Mouse (Mus musculus) spleen, adult 2 months (tissue): ENCODE measurements around the gene Cib1. TPM values are rescaled to one million over a fixed set of nuclear protein-coding genes. Genes with fewer than 3 reads are reported as not detected.

Source experiments
- DNase-seq, 2 experiments: peaks; one replicate each; pipeline versions ENCODE4 v3.0.0 to v3.0.0-alpha.2; 2012 to 2021; ENCODE audit warnings: low spot score in 2 of 2, low read depth in 1 of 2
- H3K27ac ChIP-seq: fragments of 200-500 bp; 2 replicates; pipeline ENCODE4 v1.5.1; 2012; ENCODE audit warnings: low read length, inconsistent platforms; ENCODE audit not compliant: insufficient read depth
- H3K27me3 ChIP-seq: fragments of 200-500 bp; 2 replicates; pipeline ENCODE4 v1.6.1; 2012; ENCODE audit warnings: mild to moderate bottlenecking, moderate library complexity, low read length, inconsistent platforms; ENCODE audit not compliant: control insufficient read depth, insufficient read depth
- H3K36me3 ChIP-seq: fragments of 200-500 bp; 2 replicates; pipeline ENCODE4 v1.6.1; 2012; ENCODE audit warnings: mild to moderate bottlenecking, low read length, inconsistent platforms; ENCODE audit not compliant: control insufficient read depth, insufficient read depth
- H3K4me1 ChIP-seq: fragments of 200-500 bp; 2 replicates; pipeline ENCODE4 v1.6.1; 2011; ENCODE audit warnings: inconsistent platforms; ENCODE audit not compliant: control insufficient read depth, insufficient read depth, insufficient read length
- H3K4me3 ChIP-seq: fragments of 200-500 bp; 2 replicates; pipeline ENCODE4 v1.5.1; 2011; ENCODE audit warnings: mild to moderate bottlenecking, inconsistent platforms; ENCODE audit not compliant: insufficient read depth, insufficient read length; ENCODE audit errors: extremely low read depth
- CTCF ChIP-seq: fragments of 200-500 bp; IDR thresholded peaks from 2 replicates; pipeline ENCODE4 v1.5.1; 2011; ENCODE audit warnings: mild to moderate bottlenecking, inconsistent platforms; ENCODE audit not compliant: insufficient read depth, insufficient read length, insufficient replicate concordance; ENCODE audit errors: extremely low read depth
- POLR2A ChIP-seq: fragments of 200-500 bp; IDR thresholded peaks from 2 replicates; pipeline ENCODE4 v1.6.1; 2011; ENCODE audit warnings: low read depth, low read length, inconsistent platforms
- WGBS: fragments of 180-500 bp; shearing (Covaris S2); methylation state at CpG from one replicate; pipeline ENCODE4 v1.1.7; 2018; 5-methylcytosine and 5-hydroxymethylcytosine counted together
- polyA plus RNA-seq: library from polyadenylated mRNA; depleted of rRNA; stranded (reverse); fragments of >200 nt; gene quantifications from 2 replicates; pipeline ENCODE4 v1.2.3, GENCODE M21; 2012

The Cib1 gene
- polyA plus RNA-seq, 1 experiment: 117 TPM

DNA sequence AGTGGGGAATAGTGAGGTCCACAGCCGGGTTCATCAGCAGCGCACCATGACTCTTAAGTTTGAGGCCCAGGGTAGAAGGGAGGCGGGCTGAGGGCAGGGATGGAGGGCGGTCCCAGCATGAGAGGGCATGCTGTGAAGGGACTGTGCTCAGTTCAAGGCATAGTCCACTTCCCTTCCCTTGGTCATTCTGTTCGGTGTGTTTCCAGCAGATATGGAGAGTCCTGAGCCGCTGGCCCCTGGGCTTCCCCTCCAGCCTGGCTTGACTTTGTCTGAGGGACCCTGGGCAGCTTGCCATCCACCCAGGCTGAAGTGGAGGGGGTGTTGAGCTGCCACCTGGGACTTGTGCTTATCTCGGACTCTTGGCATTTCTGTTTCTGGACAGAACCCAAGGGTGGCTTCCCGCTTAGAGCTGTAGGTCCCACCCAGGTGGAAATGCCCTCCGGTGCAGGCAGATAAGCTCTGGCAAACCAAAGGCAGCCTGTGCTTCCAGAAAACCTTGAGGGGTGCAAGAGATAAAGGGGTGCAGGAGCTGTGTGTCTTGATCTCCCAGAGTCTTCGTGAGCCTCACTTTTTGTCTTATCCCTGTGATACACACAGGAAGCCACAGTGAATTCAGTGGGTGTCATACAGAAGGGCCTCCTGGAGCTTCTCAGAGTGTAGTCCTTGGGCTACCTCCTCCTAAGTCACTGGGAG is 23.7 kb downstream of the Cib1 start:
- Histone ChIP-seq H3K4me1 (peaks cover 74% of the 10 kb centered on the region), H3K4me3 (peak overlapping the region; percentile 21), H3K36me3 (peaks cover 4% of the 10 kb centered on the region; the same call in 1 of the 2 replicates), H3K27ac (peak overlapping the region; percentile 88), H3K27me3 (no peaks in the 10 kb centered on the region)
- no peak for DNase-seq
- 19% methylated on average over 10 of the region's 10 CpGs for WGBS
- TF ChIP-seq CTCF (no peak), POLR2A (no peak)

DNA sequence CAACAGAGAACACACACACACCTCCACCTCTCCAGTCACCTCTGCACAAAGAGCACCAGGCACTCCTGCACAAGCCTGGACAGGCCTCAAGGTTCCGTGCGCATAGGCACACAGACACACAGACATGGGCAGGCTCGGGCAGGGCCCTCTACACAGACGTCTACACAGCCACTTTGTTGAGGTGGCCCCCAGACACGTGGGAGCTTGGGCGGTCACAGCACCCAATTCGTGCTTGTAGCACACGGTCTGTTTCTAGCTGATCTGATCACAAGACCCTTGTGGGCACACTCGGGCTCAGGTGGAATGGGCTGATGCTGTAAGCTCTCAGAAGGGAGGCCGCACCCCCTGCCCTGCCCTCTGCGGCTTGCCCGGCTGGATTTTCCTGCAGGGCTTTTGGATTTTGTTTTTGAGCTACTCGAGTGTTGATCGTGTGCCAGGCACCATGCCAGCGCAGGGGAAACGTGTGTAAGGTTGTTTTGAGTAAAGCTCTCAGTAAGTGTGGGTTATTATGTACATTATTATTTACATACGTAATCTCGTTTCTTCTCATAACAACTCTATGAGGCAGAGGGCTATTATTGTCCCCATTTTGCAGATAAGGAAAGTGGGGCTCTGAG is 24.5 kb downstream of the Cib1 start:
- no peak for DNase-seq
- peak overlapping the region; percentile 88 for H3K27ac ChIP-seq
- TF ChIP-seq CTCF (no peak), POLR2A (no peak)
- no peak overlapping the region for H3K4me3 ChIP-seq
- WGBS: 55% methylated on average over 18 of the region's 18 CpGs
- peaks cover 80% of the 10 kb centered on the region for H3K4me1 ChIP-seq
- peaks cover under 1% of the 10 kb centered on the region; the same call in 1 of the 2 replicates for H3K36me3 ChIP-seq
- no peaks in the 10 kb centered on the region for H3K27me3 ChIP-seq

DNA sequence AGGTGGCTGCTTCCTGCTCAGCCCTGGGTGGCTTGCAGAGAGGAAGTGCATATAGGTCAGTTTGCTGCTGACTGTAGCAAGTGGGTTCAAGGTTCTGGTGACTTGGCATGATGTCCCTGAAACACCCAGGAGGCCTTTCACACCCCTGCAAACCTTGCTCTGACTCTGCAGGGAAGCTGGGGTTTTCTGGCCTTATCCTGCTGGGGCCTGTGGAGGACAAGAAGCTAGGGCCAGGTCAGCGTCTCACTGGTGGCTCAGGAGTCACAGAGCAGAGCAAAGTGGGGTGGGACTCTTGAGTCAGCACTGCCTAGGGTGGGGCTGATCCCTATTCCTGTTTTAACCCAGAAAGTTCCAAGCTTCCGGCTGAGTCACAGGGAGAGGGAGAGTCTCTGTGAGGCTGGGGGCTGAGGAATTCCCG is 25.3 kb downstream of the Cib1 start:
- Histone ChIP-seq H3K36me3 (peaks cover 2% of the 10 kb centered on the region; the same call in 1 of the 2 replicates), H3K4me1 (peaks cover 84% of the 10 kb centered on the region), H3K4me3 (no peak overlapping the region), H3K27me3 (no peaks in the 10 kb centered on the region), H3K27ac (peak overlapping the region; percentile 88)
- TF ChIP-seq CTCF (no peak), POLR2A (no peak)
- 60% methylated on average over 3 of the region's 3 CpGs for WGBS
- peak in 1 of 2 experiments; percentile 48 for DNase-seq

DNA sequence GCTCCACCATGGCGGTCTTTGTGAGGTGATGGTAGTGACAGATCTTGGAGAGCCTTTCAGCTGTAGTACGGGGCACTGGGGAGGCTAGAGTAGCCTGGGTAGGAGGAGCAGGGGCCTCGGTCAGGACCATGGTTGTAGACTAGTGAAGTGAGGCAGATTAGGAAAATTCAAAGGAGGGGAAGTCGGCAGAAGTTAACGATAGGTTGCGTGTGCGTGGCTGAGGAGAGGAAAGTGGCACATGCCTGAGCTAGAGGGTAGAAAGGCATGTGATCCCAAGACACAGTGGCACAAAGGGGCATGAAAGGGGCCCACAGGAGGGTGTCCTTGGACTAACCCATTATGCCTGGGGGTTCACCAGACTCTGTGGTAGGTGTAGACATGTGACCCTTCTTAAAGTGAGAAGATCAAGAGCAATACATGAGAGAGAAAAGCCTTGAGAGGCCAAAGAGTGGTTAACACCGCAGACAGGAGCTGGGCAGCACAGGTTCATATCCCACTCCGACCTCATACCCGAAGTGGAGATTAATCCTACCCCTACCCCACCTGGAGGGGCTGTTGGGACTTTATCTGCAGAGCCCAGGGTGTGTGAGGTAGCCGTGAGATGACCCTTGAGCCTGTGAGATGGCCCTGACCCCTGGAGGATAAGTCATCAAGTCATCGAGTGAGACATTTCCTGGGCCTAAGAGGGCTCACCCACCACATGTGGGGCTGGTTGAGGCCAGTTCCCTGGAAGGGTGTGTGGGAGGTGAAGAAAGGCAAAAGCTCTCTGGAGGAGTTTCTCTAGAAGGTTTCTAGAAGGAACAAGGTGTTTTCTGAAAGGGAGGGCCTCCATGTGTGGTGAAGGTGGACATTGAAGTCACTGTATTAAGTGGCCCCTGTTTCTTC is 26.7 kb downstream of the Cib1 start:
- Histone ChIP-seq H3K36me3 (peaks cover 4% of the 10 kb centered on the region), H3K4me3 (no peak overlapping the region), H3K27me3 (no peaks in the 10 kb centered on the region), H3K27ac (peak overlapping the region; percentile 16), H3K4me1 (peaks cover 85% of the 10 kb centered on the region)
- TF ChIP-seq CTCF: no peak
- no peak for TF ChIP-seq POLR2A
- WGBS: 58% methylated on average over 12 of the region's 12 CpGs
- no peak for DNase-seq

DNA sequence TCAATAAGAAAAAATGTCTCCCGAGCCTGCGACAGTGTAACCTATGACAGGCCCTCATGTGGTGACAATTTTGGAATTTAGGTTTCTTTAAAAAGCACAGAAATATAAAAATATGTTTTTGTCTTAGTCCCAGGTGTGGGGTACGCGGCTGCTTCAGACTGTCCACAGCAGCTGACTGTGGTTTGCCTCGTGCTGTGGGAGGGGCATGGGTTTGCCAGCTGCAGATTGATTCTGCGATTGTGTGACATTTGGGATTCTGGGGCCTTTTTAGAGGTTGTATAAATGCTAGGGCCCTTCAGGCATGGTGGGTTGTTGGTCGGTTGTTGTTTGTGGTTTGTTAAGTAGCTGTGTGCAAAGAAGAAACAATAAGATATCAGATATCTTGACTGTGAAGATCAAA is 27.7 kb downstream of the Cib1 start:
- WGBS: 14% methylated on average over 7 of the region's 7 CpGs
- peak overlapping the region; percentile 16; the same call in 1 of the 2 replicates for H3K27ac ChIP-seq
- no peak overlapping the region for H3K4me3 ChIP-seq
- peaks cover 4% of the 10 kb centered on the region for H3K36me3 ChIP-seq
- peaks cover 87% of the 10 kb centered on the region for H3K4me1 ChIP-seq
- DNase-seq: no peak
- TF ChIP-seq CTCF: no peak
- TF ChIP-seq POLR2A: no peak
- no peaks in the 10 kb centered on the region for H3K27me3 ChIP-seq

DNA sequence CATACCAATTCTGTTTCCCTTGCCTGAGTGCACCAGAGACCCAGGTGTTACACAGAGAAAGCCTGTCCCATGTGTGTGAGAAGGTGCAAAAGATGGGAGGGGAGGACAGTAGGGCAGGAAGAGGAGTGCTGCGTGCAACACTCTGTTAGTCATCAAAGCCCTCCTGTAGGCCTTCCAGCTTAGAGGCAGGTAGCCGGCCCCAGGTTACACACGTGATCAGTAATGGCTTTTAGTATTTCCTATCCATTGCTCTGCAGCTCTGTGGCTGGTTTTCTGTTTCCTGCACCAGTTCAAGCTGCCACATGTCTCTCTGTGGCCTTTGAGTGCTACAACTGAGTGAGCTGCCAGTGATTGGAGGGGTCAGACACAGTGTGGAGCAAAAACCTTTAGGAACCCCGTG is 28.3 kb downstream of the Cib1 start:
- peaks cover 88% of the 10 kb centered on the region for H3K4me1 ChIP-seq
- no peak overlapping the region for H3K4me3 ChIP-seq
- H3K27me3 ChIP-seq: no peaks in the 10 kb centered on the region
- TF ChIP-seq POLR2A: no peak
- WGBS: 20% methylated on average over 4 of the region's 4 CpGs
- peaks cover 4% of the 10 kb centered on the region for H3K36me3 ChIP-seq
- DNase-seq: peak in 1 of 2 experiments; percentile 52
- H3K27ac ChIP-seq: peak overlapping the region; percentile 16
